Mouse (Mus musculus) olfactory bulb, adult 2 months (tissue): ENCODE results near the gene Lsm2.

Experiments
- CTCF ChIP-seq: fragments of 200-500 bp; IDR thresholded peaks from 2 replicates; pipeline ENCODE4 v1.5.1; 2012; ENCODE audit warnings: low read depth, mild to moderate bottlenecking, low read length, moderate library complexity; ENCODE audit not compliant: insufficient read depth
- POLR2A ChIP-seq: fragments of 200-500 bp; IDR thresholded peaks from 2 replicates; pipeline ENCODE4 v1.6.1; 2012; ENCODE audit warnings: mild to moderate bottlenecking, low read depth, low read length, moderate library complexity; ENCODE audit not compliant: insufficient read depth

GRCm38 (mm10) chr17:34953904-34954303 lies 27.8 kb upstream of the Lsm2 start:
- TF ChIP-seq CTCF (no peak), POLR2A (no peak)
